Mouse (Mus musculus): ENCODE measurements at regions not wholly inside any gene's neighbourhood (a gene's known extent, or its start where the extent isn't known, plus 50 kb on each side); places are given as distances from the start of the nearest gene placed in this dataset.

- ChIA-PET POLR2A (no interaction called here), CTCF (no interaction called here)
Measured at GRCm38 (mm10) chr12:16051439-16051838, 234.7 kb upstream of the Trib2 start.

GRCm38 (mm10) chr12:16049545-16049944 lies 232.8 kb upstream of the Trib2 start:
- ChIA-PET POLR2A (interaction anchor here in 1 of 4 experiments (0.6 kb wide), 2 partner anchors 292 to 430 kb away, joined by 3 read pairs; no protein-coding TSS in a partner anchor), CTCF (no interaction called here)

DNA sequence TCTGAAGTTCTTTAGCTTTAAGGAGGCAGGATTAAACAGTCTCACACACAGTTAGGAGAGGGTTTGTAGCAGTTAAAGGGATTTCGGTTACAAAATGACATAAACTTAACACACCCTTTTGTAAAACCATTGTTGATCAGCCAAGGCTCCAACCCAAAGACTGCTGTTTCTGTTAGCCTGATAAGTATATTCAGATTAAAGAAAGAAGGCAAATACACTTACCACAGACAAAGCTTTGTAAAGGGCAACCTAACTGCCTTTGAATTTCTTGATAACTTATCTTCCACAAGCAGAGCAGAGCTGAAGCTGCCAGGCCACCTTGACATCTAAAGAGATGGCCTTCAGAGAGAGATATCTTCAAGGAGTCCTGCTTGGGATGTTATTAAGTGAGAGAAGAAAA lies 229.9 kb upstream of the Trib2 start:
- POLR2A ChIA-PET: no interaction called here

DNA sequence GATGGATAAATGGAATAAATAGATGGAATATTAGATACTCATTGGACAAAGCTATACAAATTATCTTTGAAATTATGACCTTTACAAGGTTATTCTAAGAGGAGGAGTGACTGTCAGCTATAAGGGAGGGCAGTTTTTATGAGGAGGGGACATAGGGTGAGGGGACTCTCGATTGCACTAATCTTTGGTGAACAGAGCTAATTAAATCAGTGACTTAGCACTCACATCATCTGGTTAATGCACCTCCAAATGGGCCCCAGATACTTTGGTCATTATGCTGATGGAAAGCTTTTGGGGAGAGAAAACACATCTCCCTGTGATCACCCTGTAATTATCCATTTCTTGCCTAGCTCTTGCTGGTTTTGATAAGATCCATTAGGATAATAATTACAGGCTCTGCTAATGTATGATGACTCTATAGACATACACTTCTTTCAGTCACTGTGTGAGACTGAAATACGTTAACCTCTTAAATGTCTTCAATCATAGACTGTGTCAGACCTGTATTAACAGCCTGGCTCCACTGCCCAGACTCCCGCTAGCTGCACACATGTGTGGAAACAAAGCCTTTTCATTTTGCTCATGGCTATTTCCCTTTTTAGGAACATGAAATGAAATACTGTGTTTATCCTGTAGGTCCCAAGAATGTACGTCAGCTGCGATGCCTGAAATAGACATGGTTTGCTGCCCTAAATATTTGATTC lies 229.2 kb upstream of the Trib2 start:
- CTCF ChIA-PET: no interaction called here
- POLR2A ChIA-PET: no interaction called here

More for the DNA sequence above, 229.9 kb upstream of the Trib2 start:
- CTCF ChIA-PET: no interaction called here

DNA sequence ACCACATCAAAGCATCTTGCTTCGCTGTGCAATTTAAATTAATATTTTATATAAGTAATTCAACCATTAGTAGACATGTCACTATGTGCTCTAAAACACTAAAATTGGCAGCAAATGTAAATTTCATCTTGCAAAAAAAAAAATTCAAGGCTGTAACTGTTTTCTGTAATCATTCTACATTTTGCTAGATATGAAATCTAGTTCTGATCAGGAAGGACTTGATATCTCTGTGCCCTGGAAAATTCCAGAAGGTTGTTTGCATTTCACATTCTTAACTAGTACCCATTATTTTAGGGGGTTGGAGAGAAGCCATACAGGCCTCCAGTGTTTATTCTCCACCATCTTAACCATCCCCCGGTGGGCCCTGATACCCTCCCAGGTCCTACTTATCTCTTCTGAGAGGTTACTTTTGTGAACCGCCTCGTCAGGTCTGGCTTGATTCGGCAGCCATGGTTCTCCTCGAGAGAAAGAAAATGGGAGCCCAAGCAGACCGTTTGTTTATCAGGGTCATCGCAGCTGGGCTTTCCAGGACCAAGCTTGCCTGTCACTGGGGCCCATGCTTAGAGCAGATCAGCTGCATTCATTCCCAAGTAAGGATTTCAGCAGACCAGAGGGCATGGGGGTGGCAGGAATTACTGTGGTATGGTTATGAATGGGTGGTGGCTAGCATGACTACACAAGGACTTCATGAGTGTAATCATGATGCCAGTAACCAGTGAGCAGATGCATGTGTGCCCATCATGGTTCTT lies 226.9 kb upstream of the Trib2 start:
- POLR2A ChIA-PET: no interaction called here
- CTCF ChIA-PET: no interaction called here

DNA sequence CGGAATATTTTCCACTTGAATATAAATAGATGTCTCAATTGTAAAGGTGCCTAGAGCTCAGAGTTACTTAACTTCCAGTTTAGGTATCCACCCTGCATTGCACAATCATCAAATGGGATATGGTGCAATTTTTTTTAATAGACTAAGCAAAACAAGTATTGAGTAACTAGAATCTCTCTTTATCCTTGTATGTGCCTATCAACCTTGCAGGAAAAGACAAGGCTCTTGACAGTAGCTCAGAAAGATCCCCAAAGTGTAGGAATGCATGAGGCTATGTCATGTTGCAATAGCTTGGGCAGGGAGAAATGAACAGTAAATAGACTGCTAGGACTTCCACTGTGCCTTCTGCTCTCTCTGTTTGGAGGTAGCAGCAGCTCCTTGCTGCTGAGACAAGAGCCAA lies 225.6 kb upstream of the Trib2 start:
- POLR2A ChIA-PET: no interaction called here
- CTCF ChIA-PET: no interaction called here

GRCm38 (mm10) chr12:16041129-16041528 lies 224.4 kb upstream of the Trib2 start:
- ChIA-PET CTCF (no interaction called here), POLR2A (no interaction called here)

DNA sequence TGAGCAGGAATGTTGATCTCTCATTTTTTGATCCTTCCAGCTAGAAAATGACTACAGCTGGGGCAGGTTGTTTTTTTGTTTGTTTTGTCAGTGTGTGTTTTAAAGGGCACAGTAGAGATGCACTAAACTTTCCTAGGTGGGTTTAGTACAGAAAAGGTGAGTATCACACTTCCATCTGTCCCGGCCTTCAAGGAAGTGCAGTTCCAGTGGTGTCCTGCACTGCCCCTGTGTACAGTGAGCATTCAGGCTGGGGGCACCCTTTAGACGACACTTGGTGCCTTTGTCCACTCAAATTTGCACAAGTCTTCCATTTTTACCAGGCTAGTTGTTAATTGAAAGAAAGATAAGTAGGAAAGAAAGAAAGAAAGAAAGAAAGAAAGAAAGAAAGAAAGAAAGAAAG lies 218.8 kb upstream of the Trib2 start:
- ChIA-PET POLR2A (no interaction called here), CTCF (no interaction called here)

- POLR2A ChIA-PET: no interaction called here
Measured at GRCm38 (mm10) chr12:16034691-16035515, 218.2 kb upstream of the Trib2 start.

DNA sequence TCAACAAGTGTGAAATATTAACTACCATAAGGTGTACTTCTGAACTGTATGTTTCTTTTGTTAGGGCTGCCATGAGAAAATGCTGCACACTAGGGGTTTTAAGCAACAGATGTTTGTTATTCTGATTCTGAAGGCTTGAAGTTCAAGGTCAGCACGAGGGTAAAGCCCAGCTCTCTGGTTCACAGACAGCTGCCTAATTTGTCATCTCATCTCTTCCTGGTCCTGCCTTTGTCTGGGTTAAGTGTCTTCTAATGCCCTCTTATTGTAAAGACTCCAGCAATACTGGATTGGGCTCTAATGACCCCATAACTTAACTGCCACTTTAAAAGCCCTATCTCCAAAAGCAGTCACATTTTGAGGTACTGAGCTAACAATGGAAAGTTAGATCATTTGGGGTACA lies 209.9 kb upstream of the Trib2 start:
- ChIA-PET POLR2A (no interaction called here), CTCF (no interaction called here)

More at GRCm38 (mm10) chr12:16034691-16035515, 218.2 kb upstream of the Trib2 start:
- CTCF ChIA-PET: no interaction called here

- ChIA-PET CTCF (no interaction called here), POLR2A (no interaction called here)
Measured at GRCm38 (mm10) chr12:16023273-16023672, 206.6 kb upstream of the Trib2 start.

- ChIA-PET POLR2A (no interaction called here), CTCF (no interaction called here)
Measured at GRCm38 (mm10) chr12:16021202-16021821, 204.6 kb upstream of the Trib2 start.

DNA sequence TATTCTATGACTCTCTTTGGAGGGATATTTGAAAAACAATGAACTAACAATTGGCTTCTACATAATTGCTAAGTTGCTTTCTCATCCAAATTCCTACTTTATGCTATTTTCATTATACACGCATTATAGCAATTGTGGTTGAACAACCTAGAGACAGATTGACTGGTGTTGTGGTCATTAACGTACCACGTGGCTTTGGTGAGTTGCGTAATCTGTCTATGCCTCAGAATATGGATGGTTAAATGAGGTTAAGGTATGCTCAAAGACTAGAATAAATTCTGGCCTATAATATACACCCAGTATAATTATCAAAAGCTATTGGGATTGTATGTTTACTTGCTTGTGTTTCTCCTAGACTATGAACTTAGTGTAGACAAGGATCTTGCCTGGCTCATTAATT lies 201.5 kb upstream of the Trib2 start:
- ChIA-PET POLR2A (no interaction called here), CTCF (no interaction called here)

DNA sequence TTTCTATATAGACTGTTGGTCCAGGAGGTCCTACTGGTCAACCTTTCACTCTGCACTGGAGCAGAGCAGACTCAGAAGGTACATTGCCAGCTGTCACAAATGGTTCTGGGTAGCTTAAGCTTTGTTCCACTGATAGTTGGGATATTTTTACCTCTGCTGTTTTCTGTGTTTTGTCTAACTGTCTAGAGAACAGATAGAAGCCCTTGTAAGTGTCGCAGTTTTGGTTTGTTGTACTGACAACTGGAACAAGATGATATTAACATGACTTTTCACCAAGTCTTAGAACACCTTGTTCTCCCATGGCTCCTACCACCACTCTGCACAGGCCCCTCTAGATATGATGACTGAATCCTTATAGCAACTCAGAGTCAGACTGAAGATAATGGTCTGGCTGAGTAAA lies 199.9 kb upstream of the Trib2 start:
- ChIA-PET CTCF (no interaction called here), POLR2A (no interaction called here)

GRCm38 (mm10) chr12:16015596-16015995 lies 198.9 kb upstream of the Trib2 start:
- ChIA-PET CTCF (interaction anchor here in 3 of 4 experiments (0.7 kb wide), 3 partner anchors 120 to 1294 kb away, joined by 3 to 7 read pairs (median 5); no protein-coding TSS in a partner anchor), POLR2A (no interaction called here)

DNA sequence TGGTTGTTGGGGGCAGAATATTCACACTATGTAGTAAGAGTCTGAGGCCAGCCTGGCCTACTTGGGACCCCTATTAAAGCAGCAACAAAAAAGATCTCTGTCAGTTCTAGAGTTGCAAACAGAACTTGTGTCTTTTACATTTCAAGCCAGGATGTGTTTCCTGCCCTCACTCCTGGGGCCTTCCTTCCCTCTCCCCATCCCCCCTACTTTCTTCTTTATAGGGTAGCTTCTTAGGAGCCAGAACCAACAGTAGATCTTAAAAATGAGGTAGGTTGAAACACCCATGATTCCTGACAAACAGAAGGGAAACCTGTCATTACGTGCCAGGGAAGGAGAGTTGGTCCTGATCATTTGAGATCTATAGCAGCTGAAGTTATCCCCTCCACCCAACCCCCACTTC lies 198.0 kb upstream of the Trib2 start:
- CTCF ChIA-PET: interaction anchor here in 3 of 4 experiments (0.5 to 1.1 kb wide), 3 partner anchors 35 to 199 kb away, joined by 3 to 4 read pairs (median 3); no protein-coding TSS in a partner anchor
- POLR2A ChIA-PET: interaction anchor here in 1 of 4 experiments (0.6 kb wide), 1 partner anchor 447 kb away, joined by 8 read pairs; no protein-coding TSS in a partner anchor

DNA sequence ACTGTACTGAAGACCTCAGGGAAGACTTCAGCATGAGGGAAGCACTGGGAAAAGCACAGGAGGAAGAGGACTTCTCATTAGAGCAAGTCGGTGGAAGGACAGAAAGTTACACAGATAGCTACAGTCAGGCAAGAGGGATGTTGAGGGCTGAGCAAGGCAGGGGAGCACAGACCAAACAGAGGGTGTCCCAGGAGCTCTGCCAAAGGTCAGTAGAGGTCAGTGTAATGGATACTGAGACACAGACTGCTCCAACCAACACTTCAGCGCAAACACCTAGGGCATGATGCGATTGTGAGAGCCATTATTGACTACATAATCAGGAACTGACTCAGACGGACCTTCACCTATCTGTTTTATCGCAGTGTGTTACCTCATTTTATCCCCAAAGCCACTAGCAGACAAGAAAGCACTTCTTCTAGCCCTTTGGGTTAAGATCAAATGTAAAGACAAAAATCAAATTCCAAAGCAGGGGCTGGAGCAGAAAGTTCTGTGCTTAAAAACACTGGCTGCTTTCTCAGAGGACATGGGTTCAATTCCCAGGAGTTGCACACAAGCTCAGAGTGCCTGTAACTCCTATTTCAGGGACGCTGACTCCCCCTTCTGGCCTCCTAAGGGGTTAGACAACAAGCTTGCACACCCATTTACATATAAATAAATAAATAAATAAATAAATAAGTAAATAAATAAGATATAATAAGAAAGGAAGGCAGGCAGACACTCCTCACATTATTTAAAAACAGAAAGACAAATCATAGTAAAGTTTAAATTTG lies 197.3 kb upstream of the Trib2 start:
- POLR2A ChIA-PET: interaction anchor here in 1 of 4 experiments (0.6 kb wide), 1 partner anchor 446 kb away, joined by 8 read pairs; no protein-coding TSS in a partner anchor

GRCm38 (mm10) chr12:16013354-16013753 lies 196.6 kb upstream of the Trib2 start:
- ChIA-PET POLR2A (no interaction called here), CTCF (no interaction called here)

More for the DNA sequence above, 197.3 kb upstream of the Trib2 start:
- CTCF ChIA-PET: interaction anchor here in 3 of 4 experiments (0.5 to 1.1 kb wide), 3 partner anchors 35 to 198 kb away, joined by 3 to 4 read pairs (median 3); no protein-coding TSS in a partner anchor

- POLR2A ChIA-PET: interaction anchor here in 2 of 4 experiments (0.5 to 1.2 kb wide), 3 partner anchors 27 to 241 kb away, joined by 3 read pairs; no protein-coding TSS in a partner anchor
- CTCF ChIA-PET: no interaction called here
Measured at GRCm38 (mm10) chr12:16012081-16012480, 195.4 kb upstream of the Trib2 start.
